Mouse (Mus musculus) brain, embryonic 14.5 days (tissue): ENCODE measurements around the gene Artn. TPM values are rescaled to one million over a fixed set of nuclear protein-coding genes. Genes with fewer than 3 reads are reported as not detected.

Experiments used
- DNase-seq: peaks from one replicate; pipeline ENCODE4 v3.0.0-alpha.2; 2011; ENCODE audit warnings: low read depth
- CTCF ChIP-seq: fragments of 200-500 bp; IDR thresholded peaks from 2 replicates; pipeline ENCODE4 v1.5.1; 2012; ENCODE audit warnings: inconsistent platforms, mild to moderate bottlenecking, moderate library complexity, borderline replicate concordance; ENCODE audit not compliant: insufficient read depth, insufficient read length; ENCODE audit errors: extremely low read depth
- POLR2A ChIP-seq: fragments of 200-500 bp; IDR thresholded peaks from 2 replicates; pipeline ENCODE4 v1.6.1; 2012; ENCODE audit warnings: mild to moderate bottlenecking, inconsistent platforms, borderline replicate concordance; ENCODE audit not compliant: poor library complexity, insufficient read depth, insufficient read length, severe bottlenecking; ENCODE audit errors: extremely low read depth
- polyA plus RNA-seq: library from polyadenylated mRNA; depleted of rRNA; stranded (reverse); fragments of >200 nt; gene quantifications from 2 replicates; pipeline ENCODE4 v1.2.3, GENCODE M21; 2012

The Artn gene
- polyA plus RNA-seq, 1 experiment = 0.40 TPM

DNA sequence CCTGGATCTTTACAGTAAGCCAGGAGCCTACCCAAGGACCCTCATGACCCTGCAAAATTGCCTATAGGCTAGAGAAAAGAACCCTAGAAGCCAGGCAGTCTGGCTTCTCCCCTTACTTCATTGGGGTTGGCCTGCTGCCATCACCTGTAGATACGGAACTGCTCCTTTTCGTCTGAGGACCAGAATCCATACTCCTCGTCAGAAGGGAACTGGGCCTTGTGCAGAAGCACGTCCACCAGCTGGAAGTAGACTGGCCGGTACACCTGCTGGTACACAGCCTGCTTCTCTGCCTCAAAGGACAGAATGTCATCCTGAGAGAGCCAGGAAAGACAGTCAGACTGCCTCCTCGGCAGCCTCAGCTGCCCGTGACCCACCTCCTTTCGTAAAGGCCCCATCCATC, 24.8 kb downstream of the Artn start:
- DNase-seq = no peak
- no peak for TF ChIP-seq CTCF
- TF ChIP-seq POLR2A = no peak

DNA sequence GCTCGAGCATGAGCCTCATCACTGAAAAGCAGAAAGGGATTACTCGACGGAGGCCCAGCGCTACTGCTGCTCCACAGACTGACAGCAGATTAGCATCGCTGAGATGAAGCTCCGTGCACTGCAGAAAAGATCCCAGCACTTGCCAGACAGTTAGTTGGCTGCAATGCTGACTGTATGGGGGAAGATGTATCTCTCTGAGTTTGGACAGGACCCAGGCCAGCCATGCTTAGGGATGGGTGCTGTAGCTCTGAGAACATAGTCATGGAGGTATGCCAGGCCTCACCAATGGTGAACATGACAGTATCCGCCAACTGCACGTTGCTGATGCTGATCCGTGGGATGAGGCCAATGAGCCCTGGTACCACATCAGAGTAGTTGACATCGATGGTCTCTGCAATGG, 25.5 kb downstream of the Artn start:
- TF ChIP-seq CTCF = no peak
- no peak for TF ChIP-seq POLR2A

DNA sequence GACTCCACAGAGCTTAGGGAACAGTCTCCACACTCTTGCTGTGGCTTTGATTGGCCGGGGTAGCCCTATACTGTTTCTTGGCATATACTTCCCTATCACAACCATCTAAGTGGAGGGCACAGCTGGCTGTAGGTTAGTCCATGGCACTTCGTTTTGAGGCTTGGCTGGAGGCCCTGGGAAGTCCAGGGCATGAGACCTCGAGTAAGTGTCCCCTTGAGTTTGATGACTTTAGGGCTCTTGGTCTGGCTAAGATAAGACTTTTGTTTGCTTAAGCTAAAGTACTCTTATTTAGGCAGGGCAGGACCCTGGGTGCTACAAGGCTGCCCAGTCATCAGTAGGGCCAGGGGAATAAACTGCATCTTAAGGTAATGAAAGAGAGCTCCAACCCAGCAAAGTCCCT, 31.5 kb downstream of the Artn start:
- DNase-seq = no peak
- TF ChIP-seq CTCF (no peak), POLR2A (no peak)

More for the DNA sequence above, 25.5 kb downstream of the Artn start:
- DNase-seq = no peak

DNA sequence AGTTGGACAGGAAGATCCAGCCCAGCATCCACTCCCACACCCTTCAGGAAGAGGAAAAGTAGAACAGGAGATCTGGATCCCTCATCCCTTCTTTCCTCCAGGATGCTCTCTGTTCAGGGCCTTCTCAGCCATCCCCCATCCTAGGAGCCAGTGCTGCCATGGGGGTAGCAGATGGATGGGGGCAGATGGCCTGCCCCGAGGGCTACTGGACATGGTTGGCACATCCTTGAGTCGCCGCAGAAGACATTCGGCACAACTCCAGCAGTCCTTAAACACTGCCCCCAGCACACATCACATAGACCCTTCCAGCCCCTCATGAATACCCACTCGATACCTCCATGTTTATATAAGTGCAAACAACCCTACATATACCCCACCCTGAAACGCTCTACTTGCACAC, 33.5 kb downstream of the Artn start:
- DNase-seq = no peak
- no peak for TF ChIP-seq POLR2A
- TF ChIP-seq CTCF = no peak

DNA sequence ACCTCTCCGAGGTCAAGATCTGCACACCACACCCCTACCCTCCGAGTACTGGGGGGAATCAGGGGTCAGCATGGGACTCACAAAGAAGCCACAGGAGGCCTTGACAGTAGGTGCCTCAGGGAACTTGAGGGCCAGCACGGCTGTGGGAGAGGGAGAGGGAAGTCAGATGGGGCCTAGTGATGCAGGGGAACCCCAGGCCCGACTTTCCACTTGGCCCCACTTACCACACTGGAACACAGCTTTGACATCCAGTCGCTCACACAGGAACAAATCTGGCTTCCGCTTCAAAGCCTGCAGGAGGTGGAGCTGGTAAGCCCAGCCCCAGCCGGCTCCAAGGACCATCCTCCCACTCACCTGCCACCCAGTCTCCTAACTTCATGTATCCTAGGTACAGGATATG, 34.2 kb downstream of the Artn start:
- no peak for DNase-seq
- TF ChIP-seq CTCF = no peak
- no peak for TF ChIP-seq POLR2A

DNA sequence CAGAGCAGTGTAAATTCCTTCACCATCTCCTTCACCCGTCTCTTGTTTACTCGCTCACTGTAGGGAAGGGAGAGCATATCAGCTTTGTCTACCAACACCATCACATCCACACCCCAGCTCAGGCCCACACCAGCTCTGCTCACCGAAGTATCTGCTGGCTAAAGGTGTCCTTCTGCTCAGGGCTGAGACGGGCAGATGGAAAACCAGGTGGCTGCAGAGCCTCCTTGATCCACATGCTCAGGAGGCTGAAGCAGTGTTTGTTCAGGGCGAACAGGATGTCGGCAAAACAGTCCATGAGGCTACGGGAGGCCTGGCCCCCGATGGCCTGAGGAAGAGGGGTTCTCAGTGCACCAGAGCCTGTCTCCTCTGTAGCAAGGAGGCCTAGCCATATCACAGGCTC, 35.0 kb downstream of the Artn start:
- no peak for DNase-seq
- no peak for TF ChIP-seq POLR2A
- no peak for TF ChIP-seq CTCF

DNA sequence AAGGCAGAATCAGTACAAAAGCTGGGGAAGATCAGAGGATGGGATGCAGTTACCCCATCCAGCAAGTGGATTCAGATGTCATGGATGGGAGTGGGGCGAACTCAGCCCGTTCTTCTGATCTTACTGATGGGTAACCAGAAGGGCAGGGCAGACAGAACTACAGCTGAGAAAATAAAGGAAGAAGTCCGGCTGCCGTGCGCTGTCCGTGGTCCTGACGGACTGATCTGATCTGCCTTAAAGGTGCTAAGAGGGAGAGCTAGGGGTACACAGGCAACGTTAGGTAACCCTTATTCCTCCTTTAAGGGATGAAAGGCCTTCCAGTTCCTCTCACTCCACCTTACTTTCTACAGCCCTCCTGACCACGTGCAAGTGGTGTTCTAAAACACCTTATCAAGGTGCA, 36.2 kb downstream of the Artn start:
- no peak for DNase-seq
- TF ChIP-seq POLR2A = no peak
- TF ChIP-seq CTCF = no peak

DNA sequence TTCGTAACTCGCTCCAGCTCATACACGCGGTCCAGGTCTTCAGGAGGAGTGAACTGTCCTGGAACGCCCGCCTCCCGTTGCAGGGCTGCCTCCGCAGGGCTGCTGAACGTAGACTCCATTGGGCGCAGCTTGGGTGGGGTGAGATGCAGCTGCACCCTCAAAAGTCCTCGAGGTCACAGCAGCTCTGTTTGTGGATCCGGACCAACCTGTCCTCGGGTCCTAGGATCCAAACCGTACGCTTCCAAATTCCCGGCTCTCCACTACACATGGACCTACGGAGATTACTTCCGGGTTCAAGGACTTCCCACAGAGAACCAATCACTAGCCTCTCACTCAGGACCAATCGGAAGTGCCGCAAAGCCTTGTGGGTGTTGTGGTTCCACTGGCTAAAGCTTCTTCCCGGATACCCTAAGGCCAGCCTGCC, 37.8 kb downstream of the Artn start, which contains the start of gene Dph2:
Dph2 (minus strand) TSS at position 295 of the 424 bp plus-strand sequence.
- peak; percentile 97 for DNase-seq
- TF ChIP-seq CTCF (no peak), POLR2A (no peak)

DNA sequence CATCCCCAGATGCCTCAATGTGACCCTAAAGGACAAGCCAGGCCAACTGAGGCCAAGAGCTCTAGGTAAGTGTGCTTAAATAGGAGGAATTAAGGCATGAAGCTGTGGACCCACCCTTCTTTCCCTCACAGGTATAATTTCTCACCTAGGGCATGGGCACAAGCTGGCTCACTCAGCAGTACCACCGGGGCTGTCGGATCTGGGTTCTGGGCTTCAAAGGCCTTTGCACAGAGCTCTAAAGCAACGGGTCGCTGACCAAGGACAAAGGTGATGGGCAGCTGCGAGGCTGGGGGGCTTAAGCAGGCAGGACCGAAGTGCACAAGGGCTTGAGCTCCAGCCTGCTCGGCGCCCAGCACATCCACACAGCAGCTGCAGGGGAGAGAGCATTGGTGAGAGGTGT, 38.8 kb downstream of the Artn start:
- TF ChIP-seq POLR2A (no peak), CTCF (no peak)
- DNase-seq = no peak

DNA sequence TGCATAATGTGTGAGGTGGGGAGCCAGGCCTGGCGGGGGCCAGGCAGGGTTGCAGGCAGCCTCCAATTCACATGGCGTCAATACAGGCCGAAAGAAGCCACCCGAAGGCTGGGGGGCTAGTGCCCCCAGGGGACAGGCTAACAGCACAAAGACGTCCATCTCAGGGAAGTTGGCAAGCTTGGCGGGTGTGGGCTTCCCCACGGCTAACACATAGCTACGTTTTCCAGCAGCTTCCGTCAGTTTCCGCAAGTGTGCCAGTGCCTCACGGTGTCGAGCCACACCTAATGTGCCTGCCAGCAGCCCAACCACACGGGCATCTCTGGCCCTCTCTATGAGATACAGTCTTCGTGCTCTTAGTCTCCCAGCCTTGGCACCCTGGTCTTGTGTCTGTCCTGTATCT, 39.5 kb downstream of the Artn start:
- no peak for DNase-seq
- TF ChIP-seq CTCF (no peak), POLR2A (no peak)

DNA sequence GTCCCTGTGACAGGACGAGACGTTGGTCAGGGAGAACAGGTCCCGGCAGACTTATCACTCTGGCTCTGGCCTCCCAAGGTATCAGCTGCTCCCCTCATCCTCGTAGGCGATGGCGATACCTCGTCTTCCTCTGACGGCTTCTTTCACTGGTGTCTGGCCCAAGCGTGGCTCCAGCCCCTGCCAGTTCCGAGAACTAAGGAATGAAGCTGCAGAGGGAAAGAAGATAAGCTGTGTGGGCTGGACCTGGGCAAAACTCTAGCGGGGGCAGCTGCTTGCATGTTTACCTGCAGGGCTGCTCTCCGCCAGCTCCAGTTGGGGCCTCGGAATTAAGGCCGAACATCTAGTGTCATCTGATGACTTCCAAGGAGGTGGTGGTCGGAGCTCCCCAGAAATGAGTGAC, 40.1 kb downstream of the Artn start:
- DNase-seq = no peak
- TF ChIP-seq CTCF = no peak
- no peak for TF ChIP-seq POLR2A

DNA sequence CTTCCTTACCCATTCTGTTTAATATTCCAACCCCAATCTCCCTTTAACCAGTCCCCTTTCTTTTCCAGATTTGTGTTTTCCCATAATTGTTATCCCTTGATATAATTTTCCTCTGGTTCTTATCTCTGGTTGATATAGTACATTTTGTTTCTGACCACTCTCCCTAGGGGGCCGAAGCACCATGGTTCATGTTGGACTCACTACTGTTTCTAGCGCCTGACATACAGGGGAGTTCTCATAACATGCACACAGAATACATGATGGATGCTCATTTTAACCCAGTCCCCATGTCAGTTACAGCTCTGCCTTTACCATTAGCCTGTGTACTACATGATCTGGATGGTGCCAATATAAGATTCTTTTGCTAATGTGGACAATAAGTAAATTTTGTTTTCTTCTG, 41.6 kb downstream of the Artn start:
- DNase-seq = no peak
- TF ChIP-seq CTCF = no peak
- TF ChIP-seq POLR2A = no peak
